Comparison of ENCODE assay signal across 7 mouse cellular contexts in the genomic region with DNA sequence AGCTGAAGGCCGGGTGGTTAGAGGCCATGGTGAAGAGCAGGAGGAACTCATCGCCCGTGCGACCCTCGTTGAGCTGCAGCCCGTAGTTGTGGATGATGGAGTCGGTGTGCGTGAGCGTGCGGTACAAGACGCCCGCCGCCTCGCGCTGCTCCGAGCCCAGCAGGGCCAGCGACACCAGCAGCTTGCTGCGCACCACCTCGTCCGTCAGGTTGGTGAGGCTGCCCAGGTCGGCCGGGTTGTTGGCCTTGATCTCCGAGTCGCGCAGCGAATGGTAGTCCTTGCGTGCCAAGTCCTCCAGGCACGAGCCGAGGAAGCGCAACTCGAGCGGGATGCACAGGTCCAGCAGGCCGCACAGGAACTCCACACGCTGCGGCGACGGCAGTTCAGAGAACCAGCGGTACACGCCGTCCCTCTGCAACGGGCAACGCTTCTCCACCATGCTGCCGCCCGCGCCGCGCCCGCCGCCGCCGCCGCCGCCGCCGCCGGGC. TPM values are rescaled to one million over a fixed set of nuclear protein-coding genes. Genes with fewer than 3 reads are reported as not detected.
DNase-seq lines count a peak whose midpoint lies in the region; ATAC-seq and TF ChIP-seq lines count a peak whose summit lies in the region.

No protein-coding gene starts in this region.

- in situ Hi-C loops in ES-E14 (cut with MboI; ENCODE audit: low sequenced_read_pairs in 2 of 2, unreplicated experiment in 2 of 2) = no loop called here

- peaks cover 0 to 25% of the 10 kb centered on the region in 2 experiments; a peak in 2 of 4 replicates for H3K4me1 ChIP-seq in ES-E14 (ENCODE audit: control insufficient read depth in 2 of 2, insufficient read depth in 2 of 2, low read length in 2 of 2, poor library complexity in 1 of 2)
- H3K4me1 ChIP-seq in kidney, postnatal 0 days (replicated peaks; ENCODE audit: insufficient read depth, low read length) = peaks cover 48% of the 10 kb centered on the region
- peaks cover 41% of the 10 kb centered on the region for H3K4me1 ChIP-seq in midbrain, embryonic 11.5 days (ENCODE audit: control insufficient read depth, insufficient read depth, low read length)

- H3K27me3 ChIP-seq in kidney, postnatal 0 days (ENCODE audit: insufficient read depth, low read length) = no peaks in the 10 kb centered on the region
- H3K27me3 ChIP-seq in midbrain, embryonic 11.5 days (ENCODE audit: control insufficient read depth, insufficient read depth, low read length) = no peaks in the 10 kb centered on the region

- peak overlapping the region; percentile 74 for H3K4me2 ChIP-seq in kidney, postnatal 0 days (ENCODE audit: low read length)
- H3K4me2 ChIP-seq in midbrain, embryonic 11.5 days = peak overlapping the region; percentile 99

- H3K36me3 ChIP-seq in ES-E14 (ENCODE audit: control insufficient read depth, insufficient read depth, low read length, poor library complexity, severe bottlenecking) = peaks cover 12% of the 10 kb centered on the region; the same call in 1 of the 2 replicates
- no peaks in the 10 kb centered on the region for H3K36me3 ChIP-seq in kidney, postnatal 0 days (ENCODE audit: insufficient read depth, low read length)
- no peaks in the 10 kb centered on the region for H3K36me3 ChIP-seq in midbrain, embryonic 11.5 days (ENCODE audit: control insufficient read depth, insufficient read depth, low read length)

- WGBS in kidney, postnatal 0 days = under 1% methylated on average over 56 of the region's 56 CpGs
- under 1% methylated on average over 50 of the region's 56 CpGs for WGBS in midbrain, embryonic 11.5 days

- peak; percentile 36 for DNase-seq in 3T3-L1 (ENCODE audit: low read depth, low spot score)
- no peak for DNase-seq in ES-E14 (ENCODE audit: low read depth, low spot score)
- peak; percentile 79 to 82 for DNase-seq in cerebellum, postnatal 25 days
- peak; percentile 55 for DNase-seq in gastrocnemius, postnatal 14 days
- peak; percentile 56 for DNase-seq in kidney, postnatal 0 days (ENCODE audit: low spot score)
- DNase-seq in midbrain, embryonic 11.5 days (ENCODE audit: low spot score, missing footprints) = peak; percentile 95
- DNase-seq in urinary bladder, postnatal 14 days (ENCODE audit: low spot score) = peak; percentile 55

- H3K4me3 ChIP-seq in ES-E14 (ENCODE audit: insufficient read depth in 1 of 2, low read depth in 1 of 2, low read length in 2 of 2, poor library complexity in 1 of 2, severe bottlenecking in 1 of 2) = peak overlapping the region; percentile 84 to 98
- H3K4me3 ChIP-seq in kidney, postnatal 0 days (replicated peaks; ENCODE audit: low read depth, low read length) = peak overlapping the region; percentile 60
- peak overlapping the region; percentile 90 for H3K4me3 ChIP-seq in midbrain, embryonic 11.5 days (ENCODE audit: low read depth, low read length)

- H3K9ac ChIP-seq in ES-E14 (ENCODE audit: insufficient read depth, low read depth, low read length, poor library complexity, severe bottlenecking) = peak overlapping the region; percentile 75
- H3K9ac ChIP-seq in kidney, postnatal 0 days (ENCODE audit: low read depth, low read length) = peak overlapping the region; percentile 68
- peak overlapping the region; percentile 84 for H3K9ac ChIP-seq in midbrain, embryonic 11.5 days (ENCODE audit: low read length)

- H3K27ac ChIP-seq in ES-E14 (ENCODE audit: insufficient read depth, low read depth, low read length, poor library complexity, severe bottlenecking) = no peak overlapping the region
- peak overlapping the region; percentile 51; the same call in 1 of the 2 replicates for H3K27ac ChIP-seq in kidney, postnatal 0 days
- 0 out of 2 replicates have a peak overlapping the region, but pooled peaks have one; percentile 9 for H3K27ac ChIP-seq in midbrain, embryonic 11.5 days (ENCODE audit: low read depth, low read length)

- H3K9me3 ChIP-seq in ES-E14 (ENCODE audit: control insufficient read depth, insufficient read depth, low read depth, low read length) = no peaks in the 10 kb centered on the region
- H3K9me3 ChIP-seq in kidney, postnatal 0 days (replicated peaks; ENCODE audit: low read length) = no peaks in the 10 kb centered on the region
- H3K9me3 ChIP-seq in midbrain, embryonic 11.5 days (ENCODE audit: control insufficient read depth, low read length) = no peaks in the 10 kb centered on the region

- no peak for TF ChIP-seq CTCF in kidney, postnatal 0 days (IDR thresholded peaks at IDR 0.05; ENCODE audit: low read depth)

- no peak for ATAC-seq in kidney, postnatal 0 days (replicated peaks; ENCODE audit: low FRiP score, low read depth)
- ATAC-seq in midbrain, embryonic 11.5 days (ENCODE audit: low FRiP score) = no peak

- intact Hi-C loops in gastrocnemius, postnatal 14 days (cut with DNase I; ENCODE audit: low total_unique reads) = no loop called here

TF ChIP-seq in ES-E14, 5 proteins besides CTCF, POLR2A, EP300 and RAD21:
- TF ChIP-seq ZNF384 (IDR thresholded peaks at IDR 0.05; ENCODE audit: low read depth, low read length) (no peak), MAFK (IDR thresholded peaks at IDR 0.05; ENCODE audit: insufficient read depth, low read depth, low read length) (no peak), CHD2 (IDR thresholded peaks at IDR 0.05; ENCODE audit: low read depth, low read length) (no peak), ZC3H11A (IDR thresholded peaks at IDR 0.05; ENCODE audit: borderline replicate concordance, low read depth, low read length) (no peak), HCFC1 (IDR thresholded peaks at IDR 0.05; ENCODE audit: borderline replicate concordance, insufficient read depth, low read length) (no peak)

RNA-seq across cellular contexts. Expression of gene Zcchc14, which starts 0.8 kb away (rescaled TPM):
- total RNA-seq in ES-E14 (2012; rRNA removed) = 18.6 and 19.6 TPM in 2 replicates
- 10 to 100 TPM; 19.8 to 20.4 TPM for total RNA-seq in gastrocnemius, postnatal 14 days (2021)
- polyA plus RNA-seq in kidney, postnatal 0 days (2015; fragmentation: Nextera tagmentation; extraction: Ambion mirVana) = 10.9 and 13.5 TPM in 2 replicates
- polyA plus RNA-seq in midbrain, embryonic 11.5 days (2014; fragmentation: Nextera tagmentation; extraction: Ambion mirVana) = 20.7 and 22.7 TPM in 2 replicates
